Mouse (Mus musculus): ENCODE results near the gene Cd55. TPM values are rescaled to one million over a fixed set of nuclear protein-coding genes. Genes with fewer than 3 reads are reported as not detected.
"Not testable (repeated sequence)": the region's sequence is repeated elsewhere in the genome, so short reads cannot be mapped to it uniquely, and the experiment has no call there.

Gene Cd55
- polyA plus RNA-seq, 1 experiment from 2014 or later, result 16.3 TPM

DNA sequence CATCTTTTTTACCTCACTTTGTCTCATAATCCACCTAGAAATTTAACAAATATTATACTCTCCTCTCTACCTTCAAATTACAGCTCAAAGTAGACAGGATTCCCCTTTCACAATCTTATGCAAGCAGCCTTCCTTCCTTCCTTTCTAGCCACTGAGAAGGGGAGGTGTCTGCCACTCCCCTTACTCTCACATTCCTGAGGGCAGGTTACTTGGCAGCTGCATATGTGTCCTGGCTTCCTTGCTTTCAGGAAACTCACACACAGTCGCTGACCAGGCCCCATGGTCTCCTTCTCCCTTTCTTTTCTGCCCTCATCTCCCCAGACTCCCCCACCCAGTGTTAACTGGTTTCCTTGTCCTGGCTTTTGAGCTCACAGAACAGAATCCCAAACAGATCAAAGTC is 11.7 kb upstream of the Cd55 start:
- no peaks in the 10 kb centered on the region for H3K27me3 ChIP-seq
- H3K27ac ChIP-seq, result no peak overlapping the region
- H3K4me1 ChIP-seq, result no peaks in the 10 kb centered on the region
- no peaks in the 10 kb centered on the region for H3K9me3 ChIP-seq (replicated peaks)
- WGBS, result 25% methylated on average over 1 of the region's 1 CpGs
- ATAC-seq (replicated peaks; ENCODE audit: low FRiP score), result no peak
- H3K36me3 ChIP-seq, result no peaks in the 10 kb centered on the region
- no peak overlapping the region for H3K4me2 ChIP-seq
- H3K4me3 ChIP-seq (replicated peaks), result no peak overlapping the region
- no peak overlapping the region for H3K9ac ChIP-seq

GRCm38 (mm10) chr1:130470074-130470473 is 7.5 kb upstream of the Cd55 start:
- no peak for ATAC-seq (replicated peaks; ENCODE audit: low FRiP score)
- whole genome bisulfite sequencing, result 84% methylated on average over 4 of the region's 4 CpGs
- Histone ChIP-seq H3K9me3 (replicated peaks) (no peaks in the 10 kb centered on the region), H3K9ac (no peak overlapping the region), H3K36me3 (no peaks in the 10 kb centered on the region), H3K27me3 (no peaks in the 10 kb centered on the region), H3K4me2 (no peak overlapping the region), H3K27ac (no peak overlapping the region), H3K4me1 (peaks cover 7% of the 10 kb centered on the region; the same call in 1 of the 2 replicates), H3K4me3 (replicated peaks) (no peak overlapping the region)

GRCm38 (mm10) chr1:130467453-130467852 is 4.9 kb upstream of the Cd55 start:
- H3K9me3 ChIP-seq (replicated peaks), result no peaks in the 10 kb centered on the region
- no peak overlapping the region for H3K9ac ChIP-seq
- H3K36me3 ChIP-seq, result no peaks in the 10 kb centered on the region
- no peak overlapping the region for H3K4me2 ChIP-seq
- H3K4me3 ChIP-seq (replicated peaks), result no peak overlapping the region
- H3K27me3 ChIP-seq, result 0 out of 2 replicates have a peak, but pooled peaks cover 2% of the 10 kb centered on the region
- no peak overlapping the region for H3K27ac ChIP-seq
- H3K4me1 ChIP-seq, result peaks cover 13% of the 10 kb centered on the region; the same call in 1 of the 2 replicates
- WGBS, result 27% methylated on average over 2 of the region's 2 CpGs
- peak; percentile 87 for ATAC-seq (replicated peaks; ENCODE audit: low FRiP score)

DNA sequence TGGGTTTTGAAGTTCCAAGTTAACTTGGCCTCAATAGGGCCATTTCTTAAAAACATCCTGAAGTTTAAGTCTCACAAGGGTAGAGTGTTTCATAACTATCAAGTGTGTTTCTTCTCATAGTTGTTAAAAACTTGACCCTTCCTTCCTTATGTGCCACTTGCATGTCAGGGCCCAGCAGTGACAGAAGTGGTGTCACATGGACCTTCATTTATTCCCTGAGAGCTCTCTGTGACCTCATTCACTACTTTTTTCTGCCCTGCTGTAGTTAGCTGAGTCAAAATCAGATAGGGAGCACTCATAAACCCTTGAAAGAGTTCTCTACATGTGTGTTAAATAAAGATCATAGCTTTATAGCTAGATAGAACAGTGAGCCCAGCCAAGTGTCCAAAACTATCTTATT is 1.6 kb upstream of the Cd55 start:
- H3K4me3 ChIP-seq (replicated peaks), result no peak overlapping the region
- H3K9ac ChIP-seq, result no peak overlapping the region
- H3K4me2 ChIP-seq, result no peak overlapping the region
- H3K4me1 ChIP-seq, result peaks cover 13% of the 10 kb centered on the region; the same call in 1 of the 2 replicates
- no peak overlapping the region for H3K27ac ChIP-seq
- 0 out of 2 replicates have a peak, but pooled peaks cover 2% of the 10 kb centered on the region for H3K27me3 ChIP-seq
- no peak for ATAC-seq (replicated peaks; ENCODE audit: low FRiP score)
- no peaks in the 10 kb centered on the region for H3K9me3 ChIP-seq (replicated peaks)
- H3K36me3 ChIP-seq, result no peaks in the 10 kb centered on the region

- no peak; the same call in 1 of the 2 replicates for ATAC-seq (replicated peaks; ENCODE audit: low FRiP score)
- Histone ChIP-seq H3K9me3 (replicated peaks) (no peaks in the 10 kb centered on the region), H3K9ac (peak overlapping the region; percentile 42), H3K4me2 (peak overlapping the region; percentile 94), H3K27me3 (0 out of 2 replicates have a peak, but pooled peaks cover 2% of the 10 kb centered on the region), H3K27ac (peak overlapping the region; percentile 70), H3K4me3 (replicated peaks) (peak overlapping the region; percentile 69), H3K36me3 (no peaks in the 10 kb centered on the region), H3K4me1 (peaks cover 13% of the 10 kb centered on the region; the same call in 1 of the 2 replicates)
- 5% methylated on average over 4 of the region's 4 CpGs for WGBS
Measured at GRCm38 (mm10) chr1:130462867-130463266, 323 bp upstream of the Cd55 start.

DNA sequence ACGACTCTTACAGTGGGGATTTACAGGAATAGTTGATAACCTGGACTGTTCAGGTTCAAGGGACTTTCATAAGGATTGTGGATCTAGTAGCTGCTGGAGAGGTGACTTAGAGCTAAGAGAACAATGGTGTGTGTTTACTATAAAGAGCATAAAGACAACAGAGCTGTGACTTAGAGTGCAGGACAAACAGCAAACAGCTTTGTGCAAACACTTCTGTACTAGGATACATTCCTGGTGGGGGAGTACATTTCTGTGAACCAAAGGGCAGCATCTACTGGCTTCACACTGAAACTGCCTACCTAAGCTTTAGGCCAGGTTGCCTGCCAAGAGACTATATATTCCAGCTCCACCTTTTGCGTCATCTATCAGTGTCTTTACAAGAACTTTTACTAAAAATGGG is 7.4 kb downstream of the Cd55 start:
- Histone ChIP-seq H3K36me3 (no peaks in the 10 kb centered on the region), H3K9me3 (replicated peaks) (no peaks in the 10 kb centered on the region), H3K27me3 (no peaks in the 10 kb centered on the region), H3K9ac (no peak overlapping the region), H3K4me3 (replicated peaks) (no peak overlapping the region), H3K4me1 (no peaks in the 10 kb centered on the region), H3K27ac (no peak overlapping the region), H3K4me2 (no peak overlapping the region)
- 88% methylated on average over 2 of the region's 2 CpGs for whole genome bisulfite sequencing
- no peak for ATAC-seq (replicated peaks; ENCODE audit: low FRiP score)

GRCm38 (mm10) chr1:130442930-130443329 is 19.6 kb downstream of the Cd55 start:
- H3K27me3 ChIP-seq; H3K4me3 ChIP-seq (replicated peaks); H3K9ac ChIP-seq; H3K4me2 ChIP-seq; H3K9me3 ChIP-seq (replicated peaks); H3K27ac ChIP-seq; H3K36me3 ChIP-seq; H3K4me1 ChIP-seq; ATAC-seq (replicated peaks; ENCODE audit: low FRiP score): not testable (repeated sequence)
- 20% methylated on average over 1 of the region's 1 CpGs for WGBS

DNA sequence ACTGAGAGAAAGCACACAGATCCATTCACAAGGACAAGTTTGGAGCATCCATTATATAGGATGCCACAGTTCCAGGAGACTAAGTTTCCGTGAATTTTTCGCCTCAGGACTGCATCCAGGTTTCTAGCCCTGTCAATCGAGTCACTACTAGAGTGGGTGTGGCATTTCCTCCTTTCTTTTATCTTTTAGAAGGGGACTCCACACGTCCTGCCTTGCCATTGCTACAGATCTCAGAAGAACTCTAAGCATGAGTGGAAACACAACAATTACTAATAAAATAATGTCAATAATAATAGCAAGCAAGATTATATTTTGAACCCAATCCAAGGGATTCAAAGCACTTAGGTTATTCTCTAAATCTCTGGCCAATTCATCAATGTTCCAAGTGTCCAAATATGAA is 31.6 kb downstream of the Cd55 start:
- ATAC-seq (replicated peaks; ENCODE audit: low FRiP score), result no peak
- H3K4me1 ChIP-seq, result no peaks in the 10 kb centered on the region
- no peak overlapping the region for H3K4me2 ChIP-seq
- 79% methylated on average over 4 of the region's 4 CpGs for WGBS
- H3K27me3 ChIP-seq, result no peaks in the 10 kb centered on the region
- H3K27ac ChIP-seq, result no peak overlapping the region
- no peak overlapping the region for H3K4me3 ChIP-seq (replicated peaks)
- H3K9ac ChIP-seq, result no peak overlapping the region
- H3K9me3 ChIP-seq (replicated peaks), result no peaks in the 10 kb centered on the region
- H3K36me3 ChIP-seq, result no peaks in the 10 kb centered on the region

GRCm38 (mm10) chr1:130428667-130429066 is 33.9 kb downstream of the Cd55 start:
- H3K9me3 ChIP-seq (replicated peaks); H3K4me3 ChIP-seq (replicated peaks); H3K27me3 ChIP-seq; H3K27ac ChIP-seq; H3K4me2 ChIP-seq; H3K36me3 ChIP-seq; H3K4me1 ChIP-seq; ATAC-seq (replicated peaks; ENCODE audit: low FRiP score); H3K9ac ChIP-seq: not testable (repeated sequence)

GRCm38 (mm10) chr1:130427175-130427853 is 35.2 kb downstream of the Cd55 start:
- not testable (repeated sequence) for H3K9me3 ChIP-seq (replicated peaks); H3K27me3 ChIP-seq; H3K36me3 ChIP-seq; H3K4me3 ChIP-seq (replicated peaks); H3K4me2 ChIP-seq; H3K9ac ChIP-seq; H3K27ac ChIP-seq; H3K4me1 ChIP-seq
- ATAC-seq (replicated peaks; ENCODE audit: low FRiP score), result peak; percentile 73
- WGBS, result 27% methylated on average over 3 of the region's 3 CpGs

GRCm38 (mm10) chr1:130422664-130423111 is 39.9 kb downstream of the Cd55 start, which contains the start of gene Cd55b:
Gene Cd55b (minus strand): TSS chr1:130423009.
- Histone ChIP-seq H3K27me3 (no peaks in the 10 kb centered on the region; the same call in 1 of the 2 replicates), H3K4me2 (0 out of 2 replicates have a peak within 1 kb of the TSS, but pooled peaks have one; percentile 14), H3K36me3 (no peaks in the 10 kb centered on the region), H3K4me3 (replicated peaks) (no peak within 1 kb of the TSS), H3K27ac (no peak within 1 kb of the TSS), H3K9ac (no peak within 1 kb of the TSS), H3K9me3 (replicated peaks) (no peaks in the 10 kb centered on the region), H3K4me1 (0 out of 2 replicates have a peak, but pooled peaks cover 4% of the 10 kb centered on the region)
- ATAC-seq (replicated peaks; ENCODE audit: low FRiP score), result peak; percentile 64
- WGBS, result 61% methylated on average over 18 of the region's 18 CpGs

GRCm38 (mm10) chr1:130422033-130422432 is 40.5 kb downstream of the Cd55 start:
- H3K4me1 ChIP-seq; H3K9ac ChIP-seq; H3K4me3 ChIP-seq (replicated peaks); H3K36me3 ChIP-seq; H3K4me2 ChIP-seq; H3K27ac ChIP-seq; H3K27me3 ChIP-seq; H3K9me3 ChIP-seq (replicated peaks); ATAC-seq (replicated peaks; ENCODE audit: low FRiP score): not testable (repeated sequence)
- no CpG with 5 or more reads among the region's 6 CpGs for WGBS

DNA sequence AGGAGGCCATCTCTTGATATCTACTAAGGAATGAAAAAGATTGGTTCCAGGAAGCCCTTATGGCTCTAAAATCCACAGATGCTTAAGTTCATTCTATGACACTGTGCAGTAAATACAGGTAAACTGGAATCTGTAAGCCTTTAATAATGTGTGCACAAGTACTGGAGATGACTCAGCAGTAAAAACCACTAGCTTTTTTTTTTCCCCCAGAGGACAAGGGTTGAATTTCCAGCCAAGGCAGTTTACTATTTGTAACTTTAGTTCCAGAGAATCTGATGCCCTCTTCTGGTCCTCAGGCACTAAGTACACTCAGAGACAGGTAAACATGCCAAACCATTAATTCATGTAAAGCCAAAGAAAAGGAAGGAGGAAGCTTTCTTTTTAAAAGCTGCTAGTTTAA is 65.4 kb downstream of the Cd55 start:
- H3K4me1 ChIP-seq; H3K27ac ChIP-seq; ATAC-seq (replicated peaks; ENCODE audit: low FRiP score); H3K4me3 ChIP-seq (replicated peaks); H3K9me3 ChIP-seq (replicated peaks); H3K4me2 ChIP-seq; H3K9ac ChIP-seq; H3K36me3 ChIP-seq; H3K27me3 ChIP-seq: not testable (repeated sequence)

All from kidney, embryonic 15.5 days (tissue).